Mouse (Mus musculus): ENCODE data around the gene Ing3.

DNA sequence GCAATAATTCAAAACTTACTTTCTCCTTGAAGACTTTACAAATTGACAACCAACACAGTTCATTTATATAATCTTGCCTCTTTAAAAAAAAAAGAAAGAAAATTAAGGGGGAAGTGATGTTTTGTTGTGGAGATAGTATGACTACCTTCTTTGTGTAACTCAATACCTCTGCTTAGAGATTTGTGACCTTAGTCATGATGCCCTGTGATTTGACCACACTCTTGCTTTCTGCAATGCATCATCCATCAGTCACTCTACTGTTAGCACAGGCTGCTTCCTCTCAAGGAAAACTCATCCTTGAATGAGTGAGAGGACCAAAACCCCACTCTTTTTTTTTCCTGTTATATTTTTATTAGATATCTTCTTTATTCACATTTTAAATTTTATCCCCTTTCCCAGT lies 39.7 kb upstream of the Ing3 start:
- no peak for TF ChIP-seq POLR2A (IDR thresholded peaks at IDR 0.05; ENCODE audit: control insufficient read depth, extremely low read depth, insufficient read depth, low read length, poor library complexity)
- no peak for TF ChIP-seq CTCF (IDR thresholded peaks at IDR 0.05; ENCODE audit: borderline replicate concordance, control insufficient read depth, extremely low read depth, insufficient read depth, low read length, poor library complexity)

Measured in thymus, adult 2 months (tissue).